Mouse (Mus musculus) midbrain, embryonic 10.5 days (tissue): ENCODE measurements around the gene Ano4. TPM values are rescaled to one million over a fixed set of nuclear protein-coding genes. Genes with fewer than 3 reads are reported as not detected.

ENCODE experiments used
- DNase-seq: peaks from one replicate; pipeline ENCODE4 v3.0.0-alpha.2; 2017; ENCODE audit warnings: low spot score
- H3K27ac ChIP-seq: fragments of 300-500 bp; sonication (generic); replicated peaks from 2 replicates; pipeline ENCODE4 v1.5.1; 2016; ENCODE audit warnings: mild to moderate bottlenecking
- H3K27me3 ChIP-seq: fragments of 300-500 bp; sonication (generic); 2 replicates; pipeline ENCODE4 v1.6.1; 2016; ENCODE audit warnings: low read depth, mild to moderate bottlenecking; ENCODE audit not compliant: poor library complexity, severe bottlenecking
- H3K36me3 ChIP-seq: fragments of 300-500 bp; sonication (generic); 2 replicates; pipeline ENCODE4 v1.6.1; 2016; ENCODE audit warnings: mild to moderate bottlenecking, moderate library complexity
- H3K4me1 ChIP-seq: fragments of 300-500 bp; sonication (generic); 2 replicates; pipeline ENCODE4 v1.6.1; 2016
- H3K4me3 ChIP-seq: fragments of 300-500 bp; sonication (generic); 2 replicates; pipeline ENCODE4 v1.5.1; 2016; ENCODE audit warnings: mild to moderate bottlenecking, moderate library complexity
- H3K9me3 ChIP-seq: fragments of 300-500 bp; sonication (generic); replicated peaks from 2 replicates; pipeline ENCODE4 v1.6.1; 2016; ENCODE audit warnings: mild to moderate bottlenecking
- WGBS: fragments of 180-500 bp; shearing (Covaris S2); methylation state at CpG from one replicate; pipeline ENCODE4 v1.1.7; 2016; 5-methylcytosine and 5-hydroxymethylcytosine counted together
- polyA plus RNA-seq: library from polyadenylated mRNA; unstranded; fragments of >200 nt; fragmentation: Nextera tagmentation; extraction: Ambion mirVana; gene quantifications from 2 replicates; pipeline ENCODE4 v1.2.1, GENCODE M21; 2016

The Ano4 gene
- 0.44 and 0.89 TPM in 2 replicates for polyA plus RNA-seq

GRCm38 (mm10) chr10:89344491-89345195 lies at the start of gene Ano4:
Gene Ano4, minus strand, starts transcription at chr10:89344762.
- Histone ChIP-seq H3K27me3 (peaks cover 60% of the 10 kb centered on the region), H3K9me3 (no peaks in the 10 kb centered on the region), H3K4me1 (peaks cover 14% of the 10 kb centered on the region), H3K27ac (peak within 1 kb of the TSS; percentile 64; the same call in 1 of the 2 replicates), H3K36me3 (no peaks in the 10 kb centered on the region), H3K4me3 (peak within 1 kb of the TSS; percentile 72)
- WGBS: 1% methylated on average over 70 of the region's 70 CpGs
- DNase-seq: peak; percentile 40

GRCm38 (mm10) chr10:89392687-89393086 lies 48.1 kb upstream of the Ano4 start:
- Histone ChIP-seq H3K4me1 (peaks cover 19% of the 10 kb centered on the region), H3K4me3 (no peak overlapping the region), H3K27ac (no peak overlapping the region), H3K27me3 (peaks cover 5% of the 10 kb centered on the region; the same call in 1 of the 2 replicates), H3K36me3 (no peaks in the 10 kb centered on the region), H3K9me3 (no peaks in the 10 kb centered on the region)
- peak; percentile 36 for DNase-seq
- WGBS: 41% methylated on average over 4 of the region's 4 CpGs

DNA sequence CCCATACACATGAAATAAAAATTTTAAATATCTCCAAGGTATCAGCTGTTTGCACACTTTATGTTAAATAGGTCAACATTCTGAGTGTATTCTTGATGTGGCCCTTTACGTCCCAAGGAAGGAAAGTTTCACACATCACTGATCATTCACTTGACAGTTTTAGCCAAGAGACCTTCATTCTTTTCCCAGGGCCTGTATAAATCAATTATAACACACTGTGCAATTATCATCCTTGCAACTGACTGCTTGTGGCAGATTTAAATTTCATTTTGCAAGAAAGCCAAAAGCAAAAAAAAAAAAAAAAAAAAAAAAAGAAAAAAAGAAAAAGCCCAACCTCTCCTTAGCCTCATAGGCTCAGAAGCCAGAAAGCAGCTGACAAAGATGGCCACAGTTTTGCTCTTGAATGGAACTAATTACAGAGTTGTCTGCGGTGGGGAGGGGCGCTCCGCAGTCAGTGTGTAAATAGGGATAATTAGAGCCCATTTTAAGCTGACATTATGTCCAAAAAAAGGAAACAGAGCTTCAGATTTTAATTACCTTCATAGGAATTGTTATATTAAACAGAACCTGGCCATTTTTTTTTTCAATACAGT lies 47.1 kb upstream of the Ano4 start:
- H3K27me3 ChIP-seq: peaks cover 5% of the 10 kb centered on the region; the same call in 1 of the 2 replicates
- no peak overlapping the region for H3K4me3 ChIP-seq
- 82% methylated on average over 4 of the region's 4 CpGs for WGBS
- H3K9me3 ChIP-seq: no peaks in the 10 kb centered on the region
- DNase-seq: no peak
- no peak overlapping the region for H3K27ac ChIP-seq
- peaks cover 19% of the 10 kb centered on the region for H3K4me1 ChIP-seq
- no peaks in the 10 kb centered on the region for H3K36me3 ChIP-seq

GRCm38 (mm10) chr10:89386461-89386860 lies 41.9 kb upstream of the Ano4 start:
- no peak overlapping the region for H3K4me3 ChIP-seq
- no peak for DNase-seq
- H3K36me3 ChIP-seq: no peaks in the 10 kb centered on the region
- WGBS: 90% methylated on average over 3 of the region's 3 CpGs
- no peak overlapping the region for H3K27ac ChIP-seq
- H3K4me1 ChIP-seq: no peaks in the 10 kb centered on the region
- H3K27me3 ChIP-seq: peaks cover 5% of the 10 kb centered on the region; the same call in 1 of the 2 replicates
- H3K9me3 ChIP-seq: no peaks in the 10 kb centered on the region

- Histone ChIP-seq H3K27me3 (no peaks in the 10 kb centered on the region), H3K36me3 (no peaks in the 10 kb centered on the region), H3K4me1 (no peaks in the 10 kb centered on the region), H3K4me3 (no peak overlapping the region), H3K27ac (no peak overlapping the region), H3K9me3 (no peaks in the 10 kb centered on the region)
- 8% methylated on average over 5 of the region's 5 CpGs for WGBS
- DNase-seq: peak; percentile 81
Measured at GRCm38 (mm10) chr10:89383462-89383861, 38.9 kb upstream of the Ano4 start.

- Histone ChIP-seq H3K4me3 (no peak overlapping the region), H3K9me3 (no peaks in the 10 kb centered on the region), H3K27me3 (no peaks in the 10 kb centered on the region), H3K27ac (no peak overlapping the region), H3K36me3 (no peaks in the 10 kb centered on the region), H3K4me1 (no peaks in the 10 kb centered on the region)
- 79% methylated on average over 4 of the region's 4 CpGs for WGBS
- DNase-seq: no peak
Measured at GRCm38 (mm10) chr10:89377750-89378149, 33.2 kb upstream of the Ano4 start.

DNA sequence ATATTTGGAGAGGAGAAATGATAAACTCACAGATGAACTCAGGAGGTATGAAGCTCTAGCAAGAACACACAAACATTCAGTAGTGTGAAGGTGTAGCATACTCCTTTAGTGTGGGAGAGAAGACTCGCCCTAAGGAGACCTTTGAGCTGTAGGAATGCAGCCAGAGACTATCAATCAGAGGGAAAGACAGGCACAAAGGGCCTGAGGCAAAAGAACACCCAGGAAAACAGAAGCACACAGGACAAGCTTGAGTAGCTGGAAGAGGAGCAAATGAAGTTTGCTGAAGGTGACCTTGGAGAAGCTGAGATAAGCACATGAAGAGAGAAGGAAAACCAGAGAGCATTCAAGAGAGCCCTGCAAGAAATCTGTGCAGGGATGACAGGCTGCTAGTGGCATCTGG lies 25.5 kb upstream of the Ano4 start:
- Histone ChIP-seq H3K4me1 (no peaks in the 10 kb centered on the region), H3K27ac (no peak overlapping the region), H3K36me3 (no peaks in the 10 kb centered on the region), H3K27me3 (no peaks in the 10 kb centered on the region), H3K4me3 (no peak overlapping the region), H3K9me3 (no peaks in the 10 kb centered on the region)
- 85% methylated on average over 1 of the region's 1 CpGs for WGBS
- DNase-seq: no peak

- Histone ChIP-seq H3K4me1 (no peaks in the 10 kb centered on the region), H3K36me3 (no peaks in the 10 kb centered on the region), H3K27me3 (no peaks in the 10 kb centered on the region), H3K9me3 (no peaks in the 10 kb centered on the region), H3K27ac (no peak overlapping the region), H3K4me3 (no peak overlapping the region)
- WGBS: 87% methylated on average over 3 of the region's 3 CpGs
- no peak for DNase-seq
Measured at GRCm38 (mm10) chr10:89358933-89359332, 14.4 kb upstream of the Ano4 start.

DNA sequence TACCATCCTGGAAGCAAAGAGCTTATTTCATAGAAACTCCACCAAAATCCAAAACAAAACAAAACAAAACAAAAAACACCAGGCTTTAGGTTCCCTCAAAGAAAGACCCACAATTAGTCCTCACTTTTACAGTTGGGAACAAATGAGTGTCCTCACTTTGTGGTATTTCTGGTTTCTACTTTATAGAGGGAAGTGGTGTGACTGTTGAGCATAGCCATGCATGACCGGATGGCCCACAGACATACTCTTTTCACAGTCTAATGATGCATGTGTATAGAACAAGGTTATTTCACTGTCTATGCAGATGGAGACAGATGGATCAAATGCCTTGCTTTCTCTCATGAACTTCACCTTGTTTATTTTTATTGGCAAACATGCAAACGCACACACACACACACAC lies 10.1 kb upstream of the Ano4 start:
- Histone ChIP-seq H3K9me3 (no peaks in the 10 kb centered on the region), H3K4me1 (no peaks in the 10 kb centered on the region), H3K4me3 (no peak overlapping the region), H3K27me3 (no peaks in the 10 kb centered on the region), H3K36me3 (no peaks in the 10 kb centered on the region), H3K27ac (no peak overlapping the region)
- whole genome bisulfite sequencing: 92% methylated on average over 2 of the region's 2 CpGs
- no peak for DNase-seq

DNA sequence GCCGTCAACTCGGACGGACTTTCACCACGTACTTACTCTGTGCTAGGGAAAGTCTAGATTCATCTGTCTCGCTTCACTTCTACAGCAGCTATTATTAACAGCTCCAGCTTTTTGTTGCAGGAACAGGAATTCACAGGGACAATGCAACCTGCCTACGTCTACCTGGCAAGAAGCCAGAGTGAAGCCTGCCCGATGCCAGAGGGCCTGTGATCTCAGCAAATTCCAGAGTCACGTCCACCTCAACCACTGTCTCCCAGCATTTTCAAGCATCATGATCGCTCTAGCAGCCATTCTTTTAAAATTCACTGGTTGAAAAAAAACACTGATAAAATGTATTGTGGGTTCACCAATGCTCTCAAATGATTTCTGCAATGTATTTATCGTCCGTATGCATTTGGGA lies 6.9 kb upstream of the Ano4 start:
- H3K27ac ChIP-seq: no peak overlapping the region
- WGBS: 89% methylated on average over 11 of the region's 11 CpGs
- DNase-seq: no peak
- no peaks in the 10 kb centered on the region for H3K4me1 ChIP-seq
- H3K9me3 ChIP-seq: no peaks in the 10 kb centered on the region
- no peak overlapping the region for H3K4me3 ChIP-seq
- no peaks in the 10 kb centered on the region for H3K36me3 ChIP-seq
- H3K27me3 ChIP-seq: peaks cover 12% of the 10 kb centered on the region

DNA sequence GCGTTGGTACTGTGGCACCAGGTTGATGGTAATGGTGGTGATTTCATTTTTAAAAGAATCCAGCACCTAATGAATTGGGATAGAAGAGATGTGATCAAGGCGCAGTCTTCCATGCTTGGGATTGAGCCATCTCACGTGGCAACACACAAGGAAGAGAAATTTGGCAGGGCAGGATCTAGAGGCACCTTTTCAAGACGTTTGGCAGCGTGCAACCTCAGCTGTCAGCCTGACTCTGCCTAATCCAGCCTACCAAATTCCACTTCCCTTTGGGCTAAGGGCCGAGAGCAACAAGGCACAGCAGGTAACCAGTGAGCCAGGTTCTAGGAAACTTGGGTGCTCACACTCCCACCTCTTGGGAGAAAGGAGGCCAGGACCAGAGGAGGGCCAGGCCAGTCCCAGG lies 1.0 kb upstream of the Ano4 start:
- H3K4me3 ChIP-seq: no peak overlapping the region
- H3K36me3 ChIP-seq: no peaks in the 10 kb centered on the region
- WGBS: 69% methylated on average over 6 of the region's 6 CpGs
- H3K27ac ChIP-seq: no peak overlapping the region
- no peaks in the 10 kb centered on the region for H3K9me3 ChIP-seq
- peaks cover 14% of the 10 kb centered on the region for H3K4me1 ChIP-seq
- no peak for DNase-seq
- peaks cover 60% of the 10 kb centered on the region for H3K27me3 ChIP-seq

GRCm38 (mm10) chr10:89345196-89345533 lies 603 bp upstream of the Ano4 start:
- Histone ChIP-seq H3K4me1 (peaks cover 14% of the 10 kb centered on the region), H3K36me3 (no peaks in the 10 kb centered on the region), H3K27me3 (peaks cover 60% of the 10 kb centered on the region), H3K4me3 (peak overlapping the region; percentile 72), H3K9me3 (no peaks in the 10 kb centered on the region), H3K27ac (no peak overlapping the region)
- no peak for DNase-seq
- 47% methylated on average over 4 of the region's 4 CpGs for WGBS

- Histone ChIP-seq H3K9me3 (no peaks in the 10 kb centered on the region), H3K4me1 (peaks cover 14% of the 10 kb centered on the region), H3K36me3 (no peaks in the 10 kb centered on the region), H3K4me3 (peak overlapping the region; percentile 72), H3K27me3 (peaks cover 60% of the 10 kb centered on the region), H3K27ac (peak overlapping the region; percentile 64; the same call in 1 of the 2 replicates)
- no peak for DNase-seq
- WGBS: 20% methylated on average over 4 of the region's 4 CpGs
Measured at GRCm38 (mm10) chr10:89344132-89344490, 451 bp downstream of the Ano4 start.
